Mouse (Mus musculus) erythroblast, embryonic 14.5 days (primary cell): ENCODE data around the gene Spns2.

Experiments
- GATA1 ChIP-seq: IDR thresholded peaks from 2 replicates; pipeline ENCODE4 v1.6.1; 2012; ENCODE audit warnings: low read length, inconsistent platforms, mixed read lengths
- TAL1 ChIP-seq: IDR thresholded peaks from 3 replicates; pipeline ENCODE4 v1.6.1; 2012; ENCODE audit warnings: low read length, inconsistent platforms, mixed read lengths

- TF ChIP-seq GATA1 (no peak), TAL1 (no peak)
Observed at GRCm38 (mm10) chr11:72406079-72406675, 83.5 kb downstream of the Spns2 start.
